Mouse (Mus musculus): ENCODE results near the gene Gstt4. TPM values are rescaled to one million over a fixed set of nuclear protein-coding genes. Genes with fewer than 3 reads are reported as not detected.

Gstt4 gene
- polyA plus RNA-seq, 1 experiment, result not detected

DNA sequence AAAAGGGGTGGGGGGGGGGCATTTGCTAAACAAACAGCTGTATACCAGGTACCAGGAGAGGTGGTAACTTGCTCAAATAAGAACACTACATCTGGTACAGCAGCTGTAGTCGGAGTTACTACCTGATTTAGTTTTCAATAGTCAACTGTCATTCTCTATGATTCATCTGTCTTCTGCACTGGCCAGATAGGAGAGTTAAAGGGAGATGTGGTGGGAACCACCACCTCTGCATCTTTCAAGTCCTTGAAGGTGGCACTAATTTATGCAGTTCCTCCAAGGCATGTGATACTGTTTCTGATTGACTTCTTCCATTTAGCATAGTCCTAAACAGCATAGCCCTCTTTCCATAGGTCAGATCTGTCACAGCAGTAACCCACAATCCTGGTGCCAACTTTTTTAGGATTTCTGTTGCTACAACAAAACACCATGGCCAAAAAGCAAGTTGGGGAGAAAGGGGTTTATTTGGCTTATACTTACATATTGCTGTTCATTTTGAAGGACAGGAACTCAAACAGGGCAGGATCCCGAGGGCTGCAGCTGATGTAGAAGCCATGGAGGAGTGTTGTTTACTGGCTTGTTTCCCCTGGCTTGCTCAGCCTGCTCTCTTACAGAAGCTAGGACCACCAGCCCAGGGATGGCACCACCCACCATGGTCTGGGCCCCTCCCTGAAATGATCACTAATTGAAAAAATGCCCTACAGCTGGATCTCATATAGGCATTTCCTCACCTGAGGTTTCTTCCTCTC is 7.4 kb upstream of the Gstt4 start:
- H3K27ac ChIP-seq (ENCODE audit: insufficient read depth, low read length), result no peak overlapping the region
- no peak overlapping the region for H3K4me3 ChIP-seq (ENCODE audit: insufficient read depth, low read length)
- H3K4me1 ChIP-seq (ENCODE audit: control insufficient read depth, insufficient read depth, low read length), result peaks cover 8% of the 10 kb centered on the region; the same call in 1 of the 2 replicates
- TF ChIP-seq CTCF (IDR thresholded peaks at IDR 0.05; ENCODE audit: borderline replicate concordance, insufficient read depth, low read length), result no peak
- no peak for TF ChIP-seq POLR2A (IDR thresholded peaks at IDR 0.05; ENCODE audit: low read depth, low read length)

DNA sequence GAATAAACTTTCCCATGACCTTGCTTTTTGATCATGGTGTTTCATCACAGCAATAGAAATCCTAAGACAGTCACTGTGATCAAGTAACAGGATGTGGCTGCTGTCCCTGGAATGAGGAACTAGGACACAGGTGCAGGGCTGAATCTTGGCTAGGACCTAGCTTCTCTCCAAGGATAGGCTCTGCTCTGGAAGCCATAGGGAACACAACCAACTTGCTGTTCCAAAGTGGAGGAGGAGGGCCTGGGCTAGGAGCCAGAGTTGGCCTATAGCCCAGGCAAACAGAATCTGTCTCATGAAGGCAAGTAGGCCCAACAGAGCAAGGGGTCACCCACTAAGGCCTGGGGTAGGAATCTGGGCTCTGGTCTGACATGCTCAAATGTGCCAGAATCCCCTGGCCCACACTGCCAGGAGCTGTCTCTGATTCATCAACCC is 6.2 kb upstream of the Gstt4 start:
- Histone ChIP-seq H3K27ac (ENCODE audit: insufficient read depth, low read length) (no peak overlapping the region), H3K4me3 (ENCODE audit: insufficient read depth, low read length) (no peak overlapping the region), H3K4me1 (ENCODE audit: control insufficient read depth, insufficient read depth, low read length) (peaks cover 8% of the 10 kb centered on the region; the same call in 1 of the 2 replicates)
- no peak for TF ChIP-seq POLR2A (IDR thresholded peaks at IDR 0.05; ENCODE audit: low read depth, low read length)

DNA sequence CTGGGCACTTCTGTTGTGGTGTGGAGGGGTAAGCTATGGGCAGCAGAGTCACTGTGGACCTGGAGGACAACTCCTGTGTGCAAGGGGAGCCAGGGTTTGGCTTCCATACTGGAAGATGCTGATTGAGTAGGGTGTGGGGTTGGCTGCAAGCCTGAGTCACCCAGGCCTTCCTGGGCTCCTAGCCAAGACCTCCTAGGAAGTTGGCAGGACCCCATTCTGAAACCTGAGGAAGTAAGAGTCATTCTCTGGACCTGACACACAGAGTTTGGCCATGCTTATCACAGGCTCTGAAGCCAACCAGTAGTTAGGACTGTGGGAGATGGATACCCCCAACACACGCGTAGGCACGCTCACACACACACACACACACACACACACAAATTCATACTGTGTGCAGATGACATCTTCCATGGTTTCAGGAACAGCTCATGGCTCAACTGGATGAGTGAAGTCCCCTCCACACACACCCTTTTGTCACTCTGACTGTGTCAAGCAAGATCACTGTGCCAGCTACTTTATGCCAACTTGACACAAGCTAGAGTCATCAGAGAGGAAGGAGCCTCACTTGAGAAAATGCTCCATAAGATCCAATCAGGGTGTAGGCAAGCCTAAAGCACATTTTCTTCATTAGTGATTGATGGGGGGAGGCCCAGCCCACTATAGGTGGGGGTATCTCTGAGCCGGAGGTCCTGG is 5.5 kb upstream of the Gstt4 start:
- H3K4me1 ChIP-seq (ENCODE audit: control insufficient read depth, insufficient read depth, low read length), result peaks cover 8% of the 10 kb centered on the region; the same call in 1 of the 2 replicates
- H3K4me3 ChIP-seq (ENCODE audit: insufficient read depth, low read length), result no peak overlapping the region
- TF ChIP-seq CTCF (IDR thresholded peaks at IDR 0.05; ENCODE audit: borderline replicate concordance, insufficient read depth, low read length) (no peak), POLR2A (IDR thresholded peaks at IDR 0.05; ENCODE audit: low read depth, low read length) (no peak)
- H3K27ac ChIP-seq (ENCODE audit: insufficient read depth, low read length), result no peak overlapping the region

DNA sequence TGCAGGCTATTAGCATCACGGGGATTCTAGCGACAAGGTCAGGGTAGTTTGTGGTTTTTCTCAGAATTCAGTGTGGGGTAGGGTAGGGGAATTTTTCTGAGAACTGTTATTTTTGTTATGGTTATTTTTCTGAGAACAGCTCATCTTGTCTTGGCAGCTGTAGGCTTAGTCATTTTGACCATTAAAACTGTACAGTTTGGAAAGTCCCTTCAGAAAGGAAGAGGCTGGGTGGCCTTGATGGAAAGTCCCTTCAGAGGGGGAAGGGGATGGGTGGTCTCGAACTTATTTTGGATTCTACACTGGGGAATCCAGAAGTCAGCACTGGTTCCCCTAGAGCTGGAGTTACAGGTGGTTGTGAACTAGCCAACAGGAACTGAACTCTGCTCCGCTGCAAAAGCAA is 2.2 kb upstream of the Gstt4 start:
- TF ChIP-seq POLR2A (IDR thresholded peaks at IDR 0.05; ENCODE audit: low read depth, low read length) (no peak), CTCF (IDR thresholded peaks at IDR 0.05; ENCODE audit: borderline replicate concordance, insufficient read depth, low read length) (no peak)
- peaks cover 8% of the 10 kb centered on the region; the same call in 1 of the 2 replicates for H3K4me1 ChIP-seq (ENCODE audit: control insufficient read depth, insufficient read depth, low read length)
- H3K4me3 ChIP-seq (ENCODE audit: insufficient read depth, low read length), result no peak overlapping the region

DNA sequence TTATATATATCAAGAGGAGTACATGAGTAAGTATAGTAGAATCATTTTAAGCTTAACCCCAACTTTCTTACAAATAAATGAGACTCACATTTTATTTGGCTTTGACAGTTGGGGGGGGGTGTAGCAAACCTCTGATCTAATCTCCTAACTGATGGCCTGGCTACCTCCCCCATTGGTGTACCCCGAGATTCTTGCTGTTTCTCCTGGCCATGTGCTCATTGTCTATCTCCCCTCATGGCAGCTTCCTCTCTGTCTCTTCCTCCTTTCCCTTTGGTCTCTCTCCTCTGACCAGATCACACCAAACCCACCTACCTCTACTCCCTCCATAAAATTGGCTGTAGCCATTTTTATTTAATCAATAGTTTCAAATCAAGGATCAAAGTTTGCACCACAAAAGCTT is 1.4 kb upstream of the Gstt4 start:
- Histone ChIP-seq H3K4me3 (ENCODE audit: insufficient read depth, low read length) (no peak overlapping the region), H3K27ac (ENCODE audit: insufficient read depth, low read length) (no peak overlapping the region), H3K4me1 (ENCODE audit: control insufficient read depth, insufficient read depth, low read length) (peaks cover 6% of the 10 kb centered on the region; the same call in 1 of the 2 replicates)
- TF ChIP-seq POLR2A (IDR thresholded peaks at IDR 0.05; ENCODE audit: low read depth, low read length) (no peak), CTCF (IDR thresholded peaks at IDR 0.05; ENCODE audit: borderline replicate concordance, insufficient read depth, low read length) (no peak)

More for the DNA sequence above, 2.2 kb upstream of the Gstt4 start:
- no peak overlapping the region for H3K27ac ChIP-seq (ENCODE audit: insufficient read depth, low read length)

DNA sequence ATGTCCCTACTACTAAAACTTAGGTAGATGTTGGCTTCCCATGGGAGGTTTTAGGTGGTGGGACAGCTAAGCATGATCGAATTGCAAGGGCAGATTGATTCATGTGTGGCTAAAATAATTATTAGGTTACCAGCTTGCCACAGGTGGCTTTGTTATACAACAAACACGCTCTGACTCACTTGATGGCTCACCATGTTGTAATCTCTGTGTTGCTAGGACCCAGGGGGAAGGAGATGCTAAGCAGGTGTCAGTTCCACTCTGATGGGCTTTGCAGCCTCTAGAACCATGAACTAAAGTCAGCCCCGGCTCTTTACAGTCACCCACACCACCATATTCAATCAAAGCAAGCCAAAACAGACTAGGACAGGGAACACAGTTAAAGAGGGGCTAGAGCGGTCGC is 2.5 kb downstream of the Gstt4 start:
- TF ChIP-seq POLR2A (IDR thresholded peaks at IDR 0.05; ENCODE audit: low read depth, low read length) (no peak), CTCF (IDR thresholded peaks at IDR 0.05; ENCODE audit: borderline replicate concordance, insufficient read depth, low read length) (no peak)
- Histone ChIP-seq H3K27ac (ENCODE audit: insufficient read depth, low read length) (no peak overlapping the region), H3K4me1 (ENCODE audit: control insufficient read depth, insufficient read depth, low read length) (no peaks in the 10 kb centered on the region), H3K4me3 (ENCODE audit: insufficient read depth, low read length) (no peak overlapping the region)

DNA sequence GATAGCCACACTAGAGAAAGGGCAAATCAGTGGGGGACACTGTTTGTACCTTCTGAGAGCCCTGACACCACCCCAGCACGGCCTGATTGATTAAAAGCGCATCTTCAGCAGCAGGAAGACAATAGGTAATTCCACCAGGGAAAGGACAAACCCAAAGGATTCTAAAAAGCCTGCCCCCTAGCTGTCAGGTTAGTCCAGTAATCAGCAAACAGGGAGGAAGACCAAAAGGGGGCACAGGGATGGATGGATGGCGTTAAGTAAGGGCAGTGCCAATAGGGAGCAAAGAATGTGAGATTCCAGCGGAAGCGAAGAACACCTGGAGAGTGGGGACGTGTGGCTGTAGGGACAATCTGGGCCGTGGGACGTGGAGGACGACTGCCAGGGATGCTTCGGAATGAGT is 3.7 kb downstream of the Gstt4 start:
- no peaks in the 10 kb centered on the region for H3K4me1 ChIP-seq (ENCODE audit: control insufficient read depth, insufficient read depth, low read length)
- H3K27ac ChIP-seq (ENCODE audit: insufficient read depth, low read length), result no peak overlapping the region
- H3K4me3 ChIP-seq (ENCODE audit: insufficient read depth, low read length), result no peak overlapping the region
- no peak for TF ChIP-seq CTCF (IDR thresholded peaks at IDR 0.05; ENCODE audit: borderline replicate concordance, insufficient read depth, low read length)
- no peak for TF ChIP-seq POLR2A (IDR thresholded peaks at IDR 0.05; ENCODE audit: low read depth, low read length)

DNA sequence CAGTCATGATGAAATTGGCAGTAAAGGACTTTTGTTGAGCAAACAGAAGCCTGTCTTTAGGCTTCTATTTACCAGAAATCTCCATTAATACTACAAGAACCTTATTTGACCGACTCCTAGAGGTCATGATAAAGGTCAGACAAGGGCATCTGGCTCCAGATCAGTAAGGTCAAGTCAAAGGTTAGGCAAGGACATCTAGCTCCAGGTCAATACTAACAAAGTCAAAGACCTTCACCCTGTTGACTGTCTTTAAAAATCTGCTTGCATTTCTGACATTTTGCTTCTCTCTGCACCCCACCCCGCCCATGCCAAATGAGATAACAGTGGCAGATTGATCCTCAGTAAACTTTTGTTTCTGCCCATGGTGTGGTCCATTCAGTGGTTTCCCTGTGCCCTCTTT is 18.1 kb downstream of the Gstt4 start:
- no peak overlapping the region for H3K27ac ChIP-seq (ENCODE audit: insufficient read depth, low read length)
- TF ChIP-seq CTCF (IDR thresholded peaks at IDR 0.05; ENCODE audit: borderline replicate concordance, insufficient read depth, low read length), result no peak
- no peak for TF ChIP-seq POLR2A (IDR thresholded peaks at IDR 0.05; ENCODE audit: low read depth, low read length)

DNA sequence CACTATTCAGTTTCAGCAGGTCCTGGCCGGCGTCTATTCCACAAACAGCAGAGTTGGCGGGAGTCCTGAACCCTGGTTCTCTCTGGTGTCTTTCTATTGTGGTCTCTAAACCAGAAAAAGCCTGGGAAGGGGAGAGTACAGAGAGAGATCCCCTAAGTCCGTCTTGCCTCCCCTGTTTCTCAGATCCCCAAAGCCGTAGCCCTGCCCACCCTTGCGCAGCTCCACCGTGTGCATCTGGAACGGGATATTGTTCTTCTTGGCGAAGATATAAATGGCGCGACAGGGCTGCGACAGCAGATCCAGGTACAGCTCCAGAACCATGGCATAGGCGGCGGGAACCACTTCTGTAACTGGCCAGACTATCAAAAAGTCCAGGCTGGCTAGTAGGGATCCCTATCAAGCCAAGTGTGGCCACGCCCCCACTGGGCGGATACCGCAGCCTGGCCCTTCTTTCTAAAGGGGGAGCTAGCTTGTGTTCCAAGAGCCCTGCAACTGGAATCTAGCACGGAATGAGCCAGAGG is 24.1 kb downstream of the Gstt4 start, which contains the start of gene Gstt1:
Gene Gstt1 (minus strand): TSS at position 409 of the 521 bp plus-strand sequence.
- TF ChIP-seq POLR2A (IDR thresholded peaks at IDR 0.05; ENCODE audit: low read depth, low read length) (peak; percentile 47; the same call in 1 of the 2 replicates), CTCF (IDR thresholded peaks at IDR 0.05; ENCODE audit: borderline replicate concordance, insufficient read depth, low read length) (no peak)
- Histone ChIP-seq H3K27ac (ENCODE audit: insufficient read depth, low read length) (no peak within 1 kb of the TSS), H3K4me1 (ENCODE audit: control insufficient read depth, insufficient read depth, low read length) (peaks cover 8% of the 10 kb centered on the region), H3K4me3 (ENCODE audit: insufficient read depth, low read length) (peak within 1 kb of the TSS; percentile 37)

More for the DNA sequence above, 18.1 kb downstream of the Gstt4 start:
- Histone ChIP-seq H3K4me1 (ENCODE audit: control insufficient read depth, insufficient read depth, low read length) (no peaks in the 10 kb centered on the region), H3K4me3 (ENCODE audit: insufficient read depth, low read length) (no peak overlapping the region)
